Mouse (Mus musculus) megakaryocyte, embryonic 14.5 days (primary cell): ENCODE measurements around the gene Sec14l3. TPM values are rescaled to one million over a fixed set of nuclear protein-coding genes. Genes with fewer than 3 reads are reported as not detected.

Experiments
- H3K27me3 ChIP-seq: replicated peaks from 2 replicates; pipeline ENCODE3; 2012; ENCODE audit warnings: inconsistent platforms
- H3K36me3 ChIP-seq: replicated peaks from 2 replicates; pipeline ENCODE3; 2012; ENCODE audit warnings: low read length, inconsistent platforms, mixed read lengths
- H3K4me1 ChIP-seq: 2 replicates; pipeline ENCODE4 v1.6.1; 2012; ENCODE audit warnings: inconsistent platforms
- H3K4me3 ChIP-seq: replicated peaks from 2 replicates; pipeline ENCODE3; 2012; ENCODE audit warnings: moderate library complexity, mild to moderate bottlenecking, inconsistent platforms
- H3K9me3 ChIP-seq: 2 replicates; pipeline ENCODE4 v1.6.1; 2012; ENCODE audit warnings: inconsistent platforms
- FLI1 ChIP-seq: IDR thresholded peaks from 2 replicates; pipeline ENCODE4 v1.6.1; 2012; ENCODE audit warnings: low read length, inconsistent platforms, mixed read lengths
- GATA1 ChIP-seq: IDR thresholded peaks from 3 replicates; pipeline ENCODE4 v1.6.1; 2012; ENCODE audit warnings: mixed read lengths, low read length, inconsistent platforms, borderline replicate concordance
- polyA plus RNA-seq: library from polyadenylated mRNA; stranded (reverse); fragments of >175 nt; gene quantifications from 2 replicates; pipeline ENCODE4 v1.2.3, GENCODE M21; 2012; ENCODE audit warnings: low replicate concordance; ENCODE audit not compliant: insufficient read depth

Gene Sec14l3
- polyA plus RNA-seq, 1 experiment = not detected

GRCm38 (mm10) chr11:4127059-4127458, 62.4 kb downstream of the Sec14l3 start:
- TF ChIP-seq FLI1 (no peak), GATA1 (no peak)
- Histone ChIP-seq H3K36me3 (no peaks in the 10 kb centered on the region), H3K4me3 (no peak overlapping the region), H3K4me1 (peaks cover 24% of the 10 kb centered on the region), H3K9me3 (peaks cover 27% of the 10 kb centered on the region), H3K27me3 (peaks cover 8% of the 10 kb centered on the region)

Other genes starting within 250 kb of the Sec14l3 start
- 0.31 and 1.4 TPM in 2 replicates for gene Osbp2, start 200.9 kb upstream of the Sec14l3 start, polyA plus RNA-seq
- 0.15 TPM in 1 of 2 replicates, not detected in the other for gene 4921536K21Rik, start 169.7 kb upstream of the Sec14l3 start, polyA plus RNA-seq
- 0.70 TPM in 1 of 2 replicates, not detected in the other for gene Dusp18, start 169.6 kb upstream of the Sec14l3 start, polyA plus RNA-seq
- gene Slc35e4, start 150.2 kb upstream of the Sec14l3 start, polyA plus RNA-seq = 11.8 and 25.3 TPM in 2 replicates
- 2.7 and 9.7 TPM in 2 replicates for gene Tcn2, start 132.7 kb upstream of the Sec14l3 start, polyA plus RNA-seq
- 8.1 and 39.9 TPM in 2 replicates for gene Pes1, start 100.9 kb upstream of the Sec14l3 start, polyA plus RNA-seq
- gene 4930556J24Rik, start 88.1 kb upstream of the Sec14l3 start, polyA plus RNA-seq = not detected in 2 replicates
- gene Gal3st1, start 81.2 kb upstream of the Sec14l3 start, polyA plus RNA-seq = not detected in 2 replicates
- not detected in 2 replicates for gene Sec14l4, start 33.4 kb upstream of the Sec14l3 start, polyA plus RNA-seq
- 5.1 and 10.8 TPM in 2 replicates for gene Mtfp1, start 30.6 kb downstream of the Sec14l3 start, polyA plus RNA-seq
- 12.4 and 22.6 TPM in 2 replicates for gene Sec14l2, start 58.6 kb downstream of the Sec14l3 start, polyA plus RNA-seq
- 9.1 and 9.7 TPM in 2 replicates for gene Rnf215, start 70.4 kb downstream of the Sec14l3 start, polyA plus RNA-seq
- gene Ccdc157, start 95.5 kb downstream of the Sec14l3 start, polyA plus RNA-seq = 0.56 and 2.1 TPM in 2 replicates
- 43.3 and 56.7 TPM in 2 replicates for gene Sf3a1, start 95.5 kb downstream of the Sec14l3 start, polyA plus RNA-seq
- gene Tbc1d10a, start 121.9 kb downstream of the Sec14l3 start, polyA plus RNA-seq = 8.1 and 15.8 TPM in 2 replicates
- gene Castor1, start 153.4 kb downstream of the Sec14l3 start, polyA plus RNA-seq = 1.4 TPM in 1 of 2 replicates, not detected in the other
- 1.2 and 6.5 TPM in 2 replicates for gene Osm, start 171.6 kb downstream of the Sec14l3 start, polyA plus RNA-seq
- gene Lif, start 192.7 kb downstream of the Sec14l3 start, polyA plus RNA-seq = 0.07 and 0.43 TPM in 2 replicates